Mouse (Mus musculus) midbrain, embryonic 14.5 days (tissue): ENCODE results near the gene Reck. TPM values are rescaled to one million over a fixed set of nuclear protein-coding genes. Genes with fewer than 3 reads are reported as not detected.
A peak's percentile ranks its signal among the peaks of the same experiment; 100 is the strongest.

Experiments
- ATAC-seq: fragments of 200-750 bp; cut with Nextera tagmentation; 2 replicates; pipeline ENCODE4 v1.8.0; 2017; ENCODE audit warnings: moderate number of reproducible peaks, moderate library complexity; ENCODE audit not compliant: low FRiP score, low TSS enrichment
- DNase-seq: peaks from one replicate; pipeline ENCODE4 v3.0.0-alpha.2; 2015
- H3K27ac ChIP-seq: fragments of 300-500 bp; sonication (generic); replicated peaks from 2 replicates; pipeline ENCODE4 v1.5.1; 2014; ENCODE audit warnings: mild to moderate bottlenecking, low read depth, low read length, moderate library complexity
- H3K27me3 ChIP-seq: fragments of 300-500 bp; sonication (generic); 2 replicates; pipeline ENCODE4 v1.6.1; 2014; ENCODE audit warnings: low read length, control low read depth, mixed read lengths; ENCODE audit not compliant: control insufficient read depth, insufficient read depth
- H3K36me3 ChIP-seq: fragments of 300-500 bp; sonication (generic); 2 replicates; pipeline ENCODE4 v1.6.1; 2014; ENCODE audit warnings: low read length, control low read depth; ENCODE audit not compliant: control insufficient read depth, insufficient read depth
- H3K4me1 ChIP-seq: fragments of 300-500 bp; sonication (generic); 2 replicates; pipeline ENCODE4 v1.6.1; 2014; ENCODE audit warnings: mild to moderate bottlenecking, antibody characterized with exemption, low read length, control low read depth; ENCODE audit not compliant: control insufficient read depth, insufficient read depth
- H3K4me2 ChIP-seq: fragments of 300-500 bp; sonication (generic); 2 replicates; pipeline ENCODE4 v1.6.1; 2014; ENCODE audit warnings: mild to moderate bottlenecking, low read length, moderate library complexity
- H3K4me3 ChIP-seq: fragments of 300-500 bp; sonication (generic); replicated peaks from 2 replicates; pipeline ENCODE4 v1.5.1; 2014; ENCODE audit warnings: low read depth, low read length
- H3K9ac ChIP-seq: fragments of 300-500 bp; sonication (generic); replicated peaks from 2 replicates; pipeline ENCODE4 v1.6.1; 2014; ENCODE audit warnings: mild to moderate bottlenecking, low read length, moderate library complexity
- H3K9me3 ChIP-seq: fragments of 300-500 bp; sonication (generic); 2 replicates; pipeline ENCODE4 v1.6.1; 2016; ENCODE audit warnings: low read length, control low read depth, mixed read lengths; ENCODE audit not compliant: control insufficient read depth
- WGBS: fragments of 180-500 bp; shearing (Covaris S2); extraction: QIAGEN DNeasy Blood & Tissue Kit; methylation state at CpG from one replicate; pipeline ENCODE4 v1.1.7; 2014; 5-methylcytosine and 5-hydroxymethylcytosine counted together
- polyA plus RNA-seq: library from polyadenylated mRNA; unstranded; fragments of >200 nt; fragmentation: Nextera tagmentation; extraction: Ambion mirVana; gene quantifications from 2 replicates; pipeline ENCODE4 v1.2.1, GENCODE M21; 2014

The Reck gene
- polyA plus RNA-seq, 1 experiment from 2014 or later = 6.8 TPM

- H3K27ac ChIP-seq = no peak overlapping the region
- 18% methylated on average over 4 of the region's 4 CpGs for WGBS
- no peak for ATAC-seq
- no peak overlapping the region for H3K4me2 ChIP-seq
- no peak overlapping the region for H3K4me3 ChIP-seq
- no peaks in the 10 kb centered on the region for H3K36me3 ChIP-seq
- H3K9me3 ChIP-seq = no peaks in the 10 kb centered on the region
- no peaks in the 10 kb centered on the region for H3K27me3 ChIP-seq
- no peak overlapping the region for H3K9ac ChIP-seq
- DNase-seq = peak; percentile 42
- peaks cover 13% of the 10 kb centered on the region for H3K4me1 ChIP-seq
Measured at GRCm38 (mm10) chr4:43969373-43969772, 94.0 kb downstream of the Reck start.

- 80% methylated on average over 20 of the region's 20 CpGs for WGBS
- H3K27ac ChIP-seq = no peak overlapping the region
- no peaks in the 10 kb centered on the region for H3K9me3 ChIP-seq
- H3K9ac ChIP-seq = no peak overlapping the region
- DNase-seq (no peak), ATAC-seq (no peak)
- no peak overlapping the region for H3K4me2 ChIP-seq
- no peak overlapping the region for H3K4me3 ChIP-seq
- no peaks in the 10 kb centered on the region for H3K36me3 ChIP-seq
- peaks cover 13% of the 10 kb centered on the region for H3K4me1 ChIP-seq
- no peaks in the 10 kb centered on the region for H3K27me3 ChIP-seq
Measured at GRCm38 (mm10) chr4:43970393-43971330, 95.3 kb downstream of the Reck start.

- ATAC-seq (no peak), DNase-seq (no peak)
- Histone ChIP-seq H3K9me3 (no peaks in the 10 kb centered on the region), H3K4me2 (no peak overlapping the region), H3K27me3 (no peaks in the 10 kb centered on the region), H3K27ac (0 out of 2 replicates have a peak overlapping the region, but pooled peaks have one; percentile 9), H3K4me1 (peaks cover 13% of the 10 kb centered on the region), H3K9ac (no peak overlapping the region), H3K4me3 (no peak overlapping the region), H3K36me3 (no peaks in the 10 kb centered on the region)
- 63% methylated on average over 9 of the region's 9 CpGs for WGBS
Measured at GRCm38 (mm10) chr4:43971541-43972136, 96.3 kb downstream of the Reck start.

- Histone ChIP-seq H3K9ac (no peak overlapping the region), H3K4me1 (peaks cover 13% of the 10 kb centered on the region), H3K27me3 (no peaks in the 10 kb centered on the region), H3K36me3 (no peaks in the 10 kb centered on the region), H3K27ac (0 out of 2 replicates have a peak overlapping the region, but pooled peaks have one; percentile 9), H3K4me3 (no peak overlapping the region), H3K9me3 (no peaks in the 10 kb centered on the region), H3K4me2 (no peak overlapping the region)
- 2% methylated on average over 8 of the region's 8 CpGs for WGBS
- ATAC-seq (no peak), DNase-seq (peak; percentile 36)
Measured at GRCm38 (mm10) chr4:43972137-43972591, 96.8 kb downstream of the Reck start.

GRCm38 (mm10) chr4:43973526-43973981, 98.2 kb downstream of the Reck start:
- Histone ChIP-seq H3K36me3 (no peaks in the 10 kb centered on the region), H3K4me2 (no peak overlapping the region), H3K4me1 (peaks cover 16% of the 10 kb centered on the region), H3K9ac (no peak overlapping the region), H3K27ac (no peak overlapping the region), H3K4me3 (no peak overlapping the region), H3K9me3 (no peaks in the 10 kb centered on the region), H3K27me3 (no peaks in the 10 kb centered on the region)
- peak; percentile 25 for DNase-seq
- WGBS = 28% methylated on average over 4 of the region's 4 CpGs
- ATAC-seq = no peak

- H3K4me3 ChIP-seq = no peak overlapping the region
- H3K27ac ChIP-seq = no peak overlapping the region
- no peaks in the 10 kb centered on the region for H3K36me3 ChIP-seq
- 0 out of 2 replicates have a peak, but pooled peaks cover under 1% of the 10 kb centered on the region for H3K27me3 ChIP-seq
- no peak overlapping the region for H3K9ac ChIP-seq
- H3K4me2 ChIP-seq = no peak overlapping the region
- no peaks in the 10 kb centered on the region for H3K9me3 ChIP-seq
- DNase-seq (no peak), ATAC-seq (no peak)
- WGBS = 82% methylated on average over 10 of the region's 10 CpGs
- H3K4me1 ChIP-seq = peaks cover 16% of the 10 kb centered on the region; the same call in 1 of the 2 replicates
Measured at GRCm38 (mm10) chr4:43974914-43975616, 99.7 kb downstream of the Reck start.

- DNase-seq (no peak), ATAC-seq (no peak)
- H3K4me2 ChIP-seq = no peak overlapping the region
- WGBS = 86% methylated on average over 6 of the region's 6 CpGs
- H3K27me3 ChIP-seq = 0 out of 2 replicates have a peak, but pooled peaks cover 8% of the 10 kb centered on the region
- H3K4me1 ChIP-seq = peaks cover 16% of the 10 kb centered on the region; the same call in 1 of the 2 replicates
- H3K4me3 ChIP-seq = no peak overlapping the region
- H3K9me3 ChIP-seq = no peaks in the 10 kb centered on the region
- no peak overlapping the region for H3K9ac ChIP-seq
- H3K27ac ChIP-seq = no peak overlapping the region
- H3K36me3 ChIP-seq = no peaks in the 10 kb centered on the region
Measured at GRCm38 (mm10) chr4:43976223-43976740, 101.0 kb downstream of the Reck start.
